Mouse (Mus musculus) kidney, postnatal 0 days (tissue): ENCODE measurements around the gene Gng12. TPM values are rescaled to one million over a fixed set of nuclear protein-coding genes. Genes with fewer than 3 reads are reported as not detected.
"Not testable (repeated sequence)": the region's sequence is repeated elsewhere in the genome, so short reads cannot be mapped to it uniquely, and the experiment has no call there.

Source experiments
- ATAC-seq: fragments of 200-750 bp; cut with Nextera tagmentation; replicated peaks from 2 replicates; pipeline ENCODE4 v1.8.0; 2017; ENCODE audit warnings: low read depth, moderate number of reproducible peaks, moderate TSS enrichment, moderate library complexity; ENCODE audit not compliant: low FRiP score
- DNase-seq: peaks from one replicate; pipeline ENCODE4 v3.0.0-alpha.2; 2016; ENCODE audit warnings: low spot score
- H3K27ac ChIP-seq: fragments of 300-500 bp; sonication (generic); 2 replicates; pipeline ENCODE4 v1.5.1; 2014; ENCODE audit warnings: mild to moderate bottlenecking
- H3K27me3 ChIP-seq: fragments of 300-500 bp; sonication (generic); 2 replicates; pipeline ENCODE4 v1.6.1; 2014; ENCODE audit warnings: low read length, mixed read lengths; ENCODE audit not compliant: insufficient read depth
- H3K36me3 ChIP-seq: fragments of 300-500 bp; sonication (generic); 2 replicates; pipeline ENCODE4 v1.6.1; 2014; ENCODE audit warnings: low read length, mixed read lengths; ENCODE audit not compliant: insufficient read depth
- H3K4me1 ChIP-seq: fragments of 300-500 bp; sonication (generic); replicated peaks from 2 replicates; pipeline ENCODE4 v1.6.1; 2014; ENCODE audit warnings: antibody characterized with exemption, low read length, mixed read lengths; ENCODE audit not compliant: insufficient read depth
- H3K4me2 ChIP-seq: fragments of 300-500 bp; sonication (generic); 2 replicates; pipeline ENCODE4 v1.6.1; 2014; ENCODE audit warnings: mild to moderate bottlenecking, low read length, moderate library complexity, mixed read lengths
- H3K4me3 ChIP-seq: fragments of 300-500 bp; sonication (generic); replicated peaks from 2 replicates; pipeline ENCODE4 v1.5.1; 2014; ENCODE audit warnings: low read depth, low read length
- H3K9ac ChIP-seq: fragments of 300-500 bp; sonication (generic); 2 replicates; pipeline ENCODE4 v1.6.1; 2014; ENCODE audit warnings: low read depth, low read length
- H3K9me3 ChIP-seq: fragments of 300-500 bp; sonication (generic); replicated peaks from 2 replicates; pipeline ENCODE4 v1.6.1; 2016; ENCODE audit warnings: low read length, inconsistent platforms, mixed read lengths
- CTCF ChIP-seq: IDR thresholded peaks from 2 replicates; pipeline ENCODE4 v1.5.1; 2016; ENCODE audit warnings: antibody characterized with exemption, low read depth, mild to moderate bottlenecking, moderate library complexity
- WGBS: fragments of 180-500 bp; shearing (Covaris S2); extraction: QIAGEN DNeasy Blood & Tissue Kit; methylation state at CpG from one replicate; pipeline ENCODE4 v1.1.7; 2014; 5-methylcytosine and 5-hydroxymethylcytosine counted together
- polyA plus RNA-seq: library from polyadenylated mRNA; unstranded; fragments of >200 nt; fragmentation: Nextera tagmentation; extraction: Ambion mirVana; gene quantifications from 2 replicates; pipeline ENCODE4 v1.2.1, GENCODE M21; 2015

Gng12 gene
- polyA plus RNA-seq, 1 experiment from 2014 or later, result 144 TPM

DNA sequence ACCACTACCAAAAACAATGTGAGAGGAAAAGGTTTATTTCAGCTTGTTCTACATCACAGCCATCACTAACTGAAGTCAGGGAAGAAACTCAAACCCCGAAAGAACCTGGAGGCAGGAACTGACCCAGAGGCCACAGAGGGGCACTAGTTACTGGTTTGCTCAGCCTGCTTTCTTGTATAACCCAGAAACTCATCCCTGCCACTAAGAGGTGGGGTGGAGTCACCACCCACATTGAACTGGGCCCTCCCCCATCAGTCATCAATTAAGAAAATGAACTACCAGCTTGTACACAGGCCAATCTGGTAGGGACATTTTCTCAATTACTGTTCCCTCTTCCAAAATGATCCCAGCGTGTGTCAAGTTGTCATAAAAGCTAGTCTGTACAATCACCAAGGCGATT is 130.5 kb downstream of the Gng12 start:
- Histone ChIP-seq H3K27ac (no peak overlapping the region), H3K4me2 (no peak overlapping the region), H3K4me3 (no peak overlapping the region), H3K9me3 (no peaks in the 10 kb centered on the region), H3K4me1 (no peaks in the 10 kb centered on the region), H3K9ac (no peak overlapping the region), H3K36me3 (no peaks in the 10 kb centered on the region), H3K27me3 (no peaks in the 10 kb centered on the region)
- no peak for ATAC-seq
- no peak for TF ChIP-seq CTCF
- no peak for DNase-seq
- WGBS, result 65% methylated on average over 3 of the region's 3 CpGs

DNA sequence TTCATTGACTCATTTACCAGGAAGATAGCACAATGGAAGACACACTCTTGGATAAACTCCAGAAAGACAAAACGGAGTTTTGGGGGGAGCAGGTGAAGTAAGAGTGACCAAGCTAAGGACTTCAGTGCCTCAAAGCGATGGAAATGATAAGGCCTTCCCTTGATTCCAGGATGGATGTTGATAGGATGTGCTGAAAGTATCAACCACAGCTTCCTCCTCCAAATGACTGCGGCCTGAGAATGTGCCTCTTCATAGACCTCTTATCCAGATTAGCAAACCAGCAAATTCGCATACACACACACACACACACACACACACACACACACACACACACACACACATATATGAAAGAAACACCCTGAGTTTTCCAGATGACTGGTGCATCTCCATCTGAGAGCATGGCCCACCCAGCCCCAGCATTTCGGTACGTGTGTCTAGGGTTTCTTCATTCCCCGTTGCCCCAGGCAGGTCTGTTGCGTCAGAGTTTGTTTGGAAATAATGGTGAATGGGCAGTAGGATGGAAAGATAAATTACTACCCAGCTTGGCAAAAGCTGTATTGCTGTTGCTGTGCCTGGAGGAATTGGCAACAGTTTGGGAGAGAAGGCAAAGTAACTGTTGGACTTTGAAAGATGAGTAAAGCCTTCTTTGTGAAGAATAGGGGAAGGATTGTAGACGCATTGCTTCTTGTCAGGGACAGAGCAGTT is 131.4 kb downstream of the Gng12 start:
- H3K4me2 ChIP-seq, result no peak overlapping the region
- ATAC-seq, result no peak
- H3K9ac ChIP-seq, result no peak overlapping the region
- no peak overlapping the region for H3K4me3 ChIP-seq
- H3K27ac ChIP-seq, result no peak overlapping the region
- H3K36me3 ChIP-seq, result no peaks in the 10 kb centered on the region
- 74% methylated on average over 9 of the region's 9 CpGs for WGBS
- no peaks in the 10 kb centered on the region for H3K27me3 ChIP-seq
- H3K9me3 ChIP-seq, result no peaks in the 10 kb centered on the region
- no peak for TF ChIP-seq CTCF
- H3K4me1 ChIP-seq, result no peaks in the 10 kb centered on the region
- DNase-seq, result no peak

DNA sequence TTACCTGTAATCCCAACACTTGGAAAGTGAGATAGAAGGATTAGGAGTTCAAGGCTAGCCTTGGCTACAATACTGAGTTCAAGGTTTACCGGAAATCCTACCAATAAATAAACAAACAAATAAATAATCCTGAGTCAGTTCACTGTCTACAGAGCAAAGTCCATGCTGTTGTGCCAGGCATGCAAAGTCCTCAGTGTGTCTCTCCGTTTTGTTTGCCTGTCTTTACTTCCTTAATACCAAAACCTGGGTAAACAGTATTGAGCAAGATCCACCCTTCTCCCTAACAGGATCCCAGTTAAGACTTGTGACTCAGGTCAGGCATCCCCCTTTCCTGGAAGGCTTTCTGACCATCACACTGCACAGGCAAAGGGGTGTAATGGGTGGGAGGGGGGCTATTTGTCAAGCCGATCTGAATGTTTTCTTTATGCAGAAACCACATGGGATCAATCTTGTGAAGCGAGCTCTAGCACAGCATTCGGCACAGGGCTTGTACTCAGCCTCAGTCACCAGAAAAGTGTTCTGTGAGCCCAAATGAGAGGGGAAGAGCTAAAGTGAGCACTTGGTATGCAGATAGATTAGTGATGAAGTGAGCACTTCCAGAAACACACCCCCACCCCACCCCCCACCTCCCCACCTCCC is 133.2 kb downstream of the Gng12 start:
- Histone ChIP-seq H3K36me3 (no peaks in the 10 kb centered on the region), H3K4me2 (no peak overlapping the region), H3K27me3 (no peaks in the 10 kb centered on the region), H3K9ac (no peak overlapping the region), H3K4me1 (no peaks in the 10 kb centered on the region), H3K27ac (no peak overlapping the region), H3K4me3 (no peak overlapping the region), H3K9me3 (no peaks in the 10 kb centered on the region)
- ATAC-seq (0 out of 2 replicates have a peak, but pooled peaks have one; percentile 37), DNase-seq (no peak)
- WGBS, result 39% methylated on average over 5 of the region's 5 CpGs
- TF ChIP-seq CTCF, result no peak

DNA sequence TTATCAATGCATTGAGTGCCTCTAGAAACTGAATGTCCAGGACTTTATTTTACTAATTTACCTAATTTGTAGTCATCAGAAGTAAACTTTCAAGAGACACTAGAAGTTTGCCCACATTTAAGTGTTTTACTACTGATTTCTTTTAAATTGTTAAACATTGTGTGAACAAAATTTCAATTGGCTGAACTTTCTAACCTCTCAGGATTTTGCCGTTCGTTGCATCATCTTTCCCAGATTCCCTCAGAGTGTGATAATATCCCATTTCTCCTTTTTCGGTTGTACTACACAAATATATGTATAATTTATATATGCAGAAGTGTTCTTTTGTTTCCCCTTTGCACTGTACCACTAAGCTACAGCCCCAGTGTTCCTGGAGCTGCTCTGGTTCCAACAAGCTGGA is 133.8 kb downstream of the Gng12 start:
- H3K4me2 ChIP-seq, result no peak overlapping the region
- no peaks in the 10 kb centered on the region for H3K4me1 ChIP-seq
- TF ChIP-seq CTCF, result no peak
- H3K27me3 ChIP-seq, result no peaks in the 10 kb centered on the region
- no peaks in the 10 kb centered on the region for H3K9me3 ChIP-seq
- 48% methylated on average over 3 of the region's 3 CpGs for WGBS
- H3K36me3 ChIP-seq, result no peaks in the 10 kb centered on the region
- no peak overlapping the region for H3K4me3 ChIP-seq
- ATAC-seq, result no peak
- no peak overlapping the region for H3K27ac ChIP-seq
- no peak for DNase-seq
- no peak overlapping the region for H3K9ac ChIP-seq

DNA sequence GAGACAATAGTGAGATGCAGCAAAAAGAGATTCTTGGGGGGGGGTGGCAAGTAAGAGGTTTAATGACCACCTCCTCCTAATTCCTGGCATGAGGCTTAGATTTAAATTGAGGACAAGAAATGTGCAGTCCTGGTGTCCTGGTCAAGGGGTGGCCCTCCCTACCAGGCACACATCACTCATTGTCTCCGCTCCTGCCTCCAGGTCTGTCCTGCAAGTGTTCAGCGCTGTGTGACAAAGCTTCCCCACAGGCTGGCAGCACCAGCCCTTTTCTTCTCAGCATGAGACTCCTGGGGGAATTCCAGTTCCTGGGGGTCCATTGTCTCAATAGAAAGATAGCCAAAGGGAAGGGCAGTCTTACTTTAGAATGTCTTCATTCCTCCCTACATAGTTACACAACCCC is 134.2 kb downstream of the Gng12 start:
- Histone ChIP-seq H3K9me3 (no peaks in the 10 kb centered on the region), H3K4me2 (no peak overlapping the region), H3K27ac (no peak overlapping the region), H3K36me3 (no peaks in the 10 kb centered on the region), H3K9ac (no peak overlapping the region), H3K4me1 (no peaks in the 10 kb centered on the region), H3K27me3 (no peaks in the 10 kb centered on the region), H3K4me3 (no peak overlapping the region)
- DNase-seq (no peak), ATAC-seq (0 out of 2 replicates have a peak, but pooled peaks have one; percentile 23)
- WGBS, result 43% methylated on average over 2 of the region's 2 CpGs
- no peak for TF ChIP-seq CTCF

DNA sequence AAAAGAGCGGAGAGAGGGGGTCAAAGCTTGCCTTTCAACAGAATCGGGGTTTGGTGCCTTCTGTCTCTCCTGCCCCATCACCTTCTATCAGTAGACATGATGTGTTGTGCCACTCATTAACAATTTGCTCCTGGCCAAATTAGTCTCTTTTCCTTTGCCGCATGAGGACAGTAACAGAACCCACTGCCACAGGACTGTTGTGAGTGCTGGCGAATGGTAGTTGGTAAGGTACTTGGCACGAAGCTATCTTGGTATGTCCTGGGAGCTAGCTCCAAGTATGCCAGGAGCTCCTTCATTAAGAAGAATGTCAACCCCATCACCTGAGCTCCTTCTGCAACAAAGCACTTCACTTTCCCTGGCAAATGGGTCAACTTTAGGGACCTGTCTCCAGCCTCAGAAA is 134.6 kb downstream of the Gng12 start:
- no peaks in the 10 kb centered on the region for H3K4me1 ChIP-seq
- no peaks in the 10 kb centered on the region for H3K36me3 ChIP-seq
- H3K4me2 ChIP-seq, result no peak overlapping the region
- WGBS, result 74% methylated on average over 5 of the region's 5 CpGs
- DNase-seq, result no peak
- H3K27ac ChIP-seq, result no peak overlapping the region
- no peak overlapping the region for H3K4me3 ChIP-seq
- TF ChIP-seq CTCF, result no peak
- no peaks in the 10 kb centered on the region for H3K27me3 ChIP-seq
- H3K9ac ChIP-seq, result no peak overlapping the region
- ATAC-seq, result no peak
- no peaks in the 10 kb centered on the region for H3K9me3 ChIP-seq

DNA sequence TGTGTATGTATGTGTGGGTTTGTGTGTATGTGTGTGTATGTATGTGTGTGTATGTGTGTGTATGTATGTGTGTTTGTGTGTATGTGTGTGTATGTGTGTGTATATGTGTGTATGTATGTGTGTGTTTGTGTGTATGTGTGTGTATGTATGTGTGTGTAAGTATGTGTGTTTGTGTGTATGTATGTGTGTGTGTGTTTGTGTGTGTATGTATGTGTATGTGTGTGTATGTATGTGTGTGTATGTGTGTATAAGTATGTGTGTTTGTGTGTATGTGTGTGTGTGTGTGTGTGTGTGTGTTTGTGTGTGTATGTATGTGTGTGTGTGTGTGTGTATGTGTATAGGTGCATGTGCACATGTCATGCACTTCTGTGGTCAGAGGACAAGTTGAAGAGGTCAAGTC is 136.4 kb downstream of the Gng12 start:
- not testable (repeated sequence) for DNase-seq, H3K9me3 ChIP-seq, H3K4me1 ChIP-seq, H3K27me3 ChIP-seq, ATAC-seq, H3K9ac ChIP-seq, H3K4me3 ChIP-seq, H3K4me2 ChIP-seq, H3K36me3 ChIP-seq, H3K27ac ChIP-seq

DNA sequence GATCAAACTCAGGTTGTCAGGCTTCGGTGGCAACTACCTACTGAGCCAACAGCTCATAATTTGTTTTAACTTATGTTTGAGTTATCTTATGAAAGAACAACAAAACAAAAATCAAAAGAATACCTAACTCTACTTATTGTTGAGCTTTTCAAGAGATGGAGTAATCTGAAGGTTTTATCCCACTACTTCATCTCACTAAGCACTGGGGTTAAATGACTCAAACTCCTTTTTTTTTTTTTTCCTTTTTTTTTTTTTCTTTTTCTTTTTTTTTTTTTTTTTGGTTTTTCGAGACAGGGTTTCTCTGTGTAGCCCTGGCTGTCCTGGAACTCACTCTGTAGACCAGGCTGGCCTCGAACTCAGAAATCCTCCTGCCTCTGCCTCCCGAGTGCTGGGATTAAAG is 136.8 kb downstream of the Gng12 start:
- not testable (repeated sequence) for H3K4me1 ChIP-seq, H3K36me3 ChIP-seq, H3K9ac ChIP-seq, H3K27ac ChIP-seq, H3K9me3 ChIP-seq, ATAC-seq, DNase-seq, H3K4me3 ChIP-seq, H3K4me2 ChIP-seq, H3K27me3 ChIP-seq
- WGBS, result 83% methylated on average over 4 of the region's 4 CpGs
